Mouse (Mus musculus) frontal cortex, postnatal 14 days (tissue): ENCODE data around the gene Glt28d2.

ENCODE experiments used
- DNase-seq, 2 experiments: peaks; one replicate each; pipeline ENCODE4 v3.0.0; 2022; ENCODE audit warnings: low spot score in 2 of 2

Gene Glt28d2

DNA sequence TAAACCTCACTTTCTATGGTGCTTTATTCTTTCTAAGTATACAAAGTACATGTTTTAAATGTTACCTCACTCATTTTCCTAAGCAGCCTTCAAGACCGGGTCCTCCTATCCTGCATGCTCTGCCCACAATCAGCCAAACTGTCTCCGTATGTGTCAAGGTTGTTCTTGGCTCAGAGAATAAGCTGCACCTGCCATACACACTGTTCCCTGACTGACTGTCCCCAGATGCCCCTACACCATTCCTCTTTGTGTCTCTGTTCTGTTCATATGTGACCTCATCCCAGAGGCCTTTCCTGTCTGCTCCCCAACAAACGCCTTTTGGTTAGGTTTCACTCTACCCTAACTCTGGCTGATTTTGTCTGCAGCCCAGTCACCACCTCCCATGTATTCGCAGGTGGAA, 60.0 kb downstream of the Glt28d2 start:
- DNase-seq: no peak

DNA sequence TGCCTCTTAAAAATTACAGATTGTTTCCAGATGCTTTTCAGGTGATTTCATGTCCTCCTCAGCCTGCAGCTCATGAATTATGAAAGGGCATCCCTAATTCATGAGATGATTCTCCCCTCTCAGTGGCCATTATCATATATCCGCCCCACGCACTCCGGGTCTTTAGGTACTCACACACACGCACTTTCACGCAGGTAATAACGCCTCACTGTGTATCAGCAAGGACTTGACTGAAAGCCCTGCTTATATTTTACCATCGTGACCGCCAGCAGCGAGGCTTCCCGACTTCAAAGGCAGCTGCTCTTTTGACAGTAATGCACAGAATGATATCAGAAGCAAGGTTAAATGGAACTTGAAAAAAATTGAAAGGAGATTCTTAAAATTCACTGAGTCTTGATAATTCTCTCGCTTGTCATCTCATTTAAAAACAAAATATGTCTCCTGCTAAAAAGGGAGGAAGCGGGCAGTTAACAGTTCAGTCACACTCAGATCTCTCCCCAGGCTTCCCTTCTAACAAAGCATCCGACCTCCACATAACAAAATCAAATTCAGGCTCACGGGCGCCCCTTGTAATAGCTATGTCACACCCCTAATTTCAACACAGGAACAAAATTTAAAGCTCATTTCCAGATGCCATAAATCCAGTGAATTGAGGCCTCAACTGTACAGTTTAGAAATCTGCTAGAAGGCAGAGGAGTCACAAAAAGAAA, 66.3 kb downstream of the Glt28d2 start:
- no peak for DNase-seq
